Mouse (Mus musculus) thymus, postnatal 0 days (tissue): ENCODE measurements around the gene Dapl1. TPM values are rescaled to one million over a fixed set of nuclear protein-coding genes. Genes with fewer than 3 reads are reported as not detected.
A peak's percentile ranks its signal among the peaks of the same experiment; 100 is the strongest.

Experiments used
- DNase-seq: peaks from one replicate; pipeline ENCODE4 v3.0.0-alpha.2; 2015; ENCODE audit warnings: low spot score
- polyA plus RNA-seq: library from polyadenylated mRNA; unstranded; fragments of >200 nt; fragmentation: Nextera tagmentation; extraction: Ambion mirVana; gene quantifications from 2 replicates; pipeline ENCODE4 v1.2.1, GENCODE M21; 2015

Dapl1 gene
- polyA plus RNA-seq: 4.2 and 4.9 TPM in 2 replicates

DNA sequence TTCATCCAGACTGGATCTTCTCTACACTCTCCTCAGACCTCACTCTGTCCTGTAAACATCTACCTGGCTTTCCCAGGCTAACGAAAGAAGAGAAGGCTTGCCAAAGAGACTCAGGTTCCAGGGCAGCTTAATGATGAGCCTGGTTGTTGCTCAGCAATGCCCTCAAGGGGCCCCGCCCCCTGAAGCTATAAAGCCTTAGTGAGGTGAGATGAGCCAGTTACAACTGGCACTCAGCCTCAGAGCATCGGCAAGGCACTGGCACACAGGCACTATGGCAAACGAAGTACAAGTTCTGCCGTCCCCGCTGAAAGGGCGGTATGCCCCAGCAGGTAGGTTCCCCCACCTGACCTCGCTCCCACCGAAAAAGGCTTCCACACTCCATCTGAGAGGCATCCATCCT is at the start of gene Dapl1:
TSS of gene Dapl1 (plus strand) at position 216 of the 400 bp plus-strand sequence.
- DNase-seq: no peak

- DNase-seq: no peak
Measured at GRCm38 (mm10) chr2:59434820-59435219, 49.6 kb upstream of the Dapl1 start.

DNA sequence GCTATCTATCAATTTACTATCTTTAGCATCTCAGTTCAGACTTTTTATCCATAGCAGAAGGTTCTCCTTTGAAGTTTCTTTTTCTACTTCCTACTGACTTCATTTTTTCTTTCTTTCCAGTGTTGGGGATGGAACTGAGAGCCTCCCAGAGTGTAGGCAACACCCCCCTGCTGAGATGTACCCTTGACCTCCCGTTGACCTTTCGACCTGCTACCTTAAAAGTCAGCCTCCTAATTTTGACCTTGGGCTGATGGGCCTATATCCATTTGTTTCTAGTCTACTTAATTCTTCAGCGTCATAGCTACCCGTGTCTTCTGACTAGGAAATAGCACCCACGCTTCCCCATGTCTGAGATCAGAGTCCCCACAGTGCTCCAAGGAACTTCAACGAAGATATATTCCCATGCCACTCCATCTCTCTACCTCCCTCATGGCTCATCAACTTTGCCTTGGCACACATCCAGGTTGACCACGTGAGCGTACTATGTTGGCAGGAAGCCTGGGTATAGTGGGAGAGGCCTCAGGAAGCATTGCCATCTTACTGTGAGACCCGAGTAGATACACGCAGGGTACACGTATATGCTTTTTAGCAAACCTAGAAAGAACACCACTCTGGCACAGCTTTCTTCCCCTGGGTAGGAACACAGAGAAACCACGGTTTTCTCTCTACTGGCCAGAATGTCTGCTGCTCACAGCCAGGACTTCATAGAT is 46.6 kb upstream of the Dapl1 start:
- DNase-seq: peak; percentile 12

GRCm38 (mm10) chr2:59438479-59438935 is 45.9 kb upstream of the Dapl1 start:
- peak; percentile 82 for DNase-seq

- DNase-seq: no peak
Measured at GRCm38 (mm10) chr2:59439824-59440223, 44.6 kb upstream of the Dapl1 start.

DNA sequence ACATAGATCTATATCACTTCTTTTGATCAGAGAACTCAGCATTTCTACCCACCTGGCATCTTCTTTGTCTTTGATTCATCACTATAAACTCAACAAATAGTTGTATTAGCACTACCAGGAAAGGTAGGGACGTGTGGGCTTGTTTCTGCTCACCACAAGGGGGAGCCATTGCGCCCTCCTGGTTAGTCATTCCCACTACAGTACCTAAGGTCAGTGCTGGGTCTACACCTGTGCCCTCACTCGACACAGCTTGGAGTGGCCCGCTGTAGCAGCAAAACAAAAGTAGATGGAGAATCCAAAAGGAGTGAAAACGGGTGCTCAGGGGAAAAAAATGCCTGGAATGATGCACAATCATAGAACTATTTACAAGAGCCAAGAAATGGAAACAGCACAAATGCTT is 44.0 kb upstream of the Dapl1 start:
- DNase-seq: peak; percentile 53

GRCm38 (mm10) chr2:59441681-59442080 is 42.8 kb upstream of the Dapl1 start:
- no peak for DNase-seq

DNA sequence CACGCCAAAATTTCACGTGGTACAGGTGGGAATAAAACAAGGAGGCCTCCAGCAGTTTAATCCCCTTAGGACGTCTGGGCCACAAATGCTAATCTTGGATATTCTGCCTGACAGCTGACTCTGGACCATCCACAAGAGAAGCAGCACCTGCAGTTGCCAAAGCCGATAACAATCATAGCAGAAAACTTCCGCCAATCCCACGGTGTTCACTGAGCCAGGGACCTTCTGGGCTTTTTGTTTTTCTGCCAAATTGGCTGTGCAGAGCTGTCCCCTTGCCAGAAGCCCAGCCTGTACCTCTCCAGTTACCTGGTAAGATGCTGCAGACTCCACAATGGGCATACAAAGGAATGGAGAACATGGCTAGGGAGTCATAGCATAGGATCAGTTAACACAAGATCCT is 37.8 kb upstream of the Dapl1 start:
- no peak for DNase-seq

- DNase-seq: no peak
Measured at GRCm38 (mm10) chr2:59447712-59448111, 36.7 kb upstream of the Dapl1 start.

- no peak for DNase-seq
Measured at GRCm38 (mm10) chr2:59448516-59448915, 35.9 kb upstream of the Dapl1 start.

- DNase-seq: no peak
Measured at GRCm38 (mm10) chr2:59448921-59449320, 35.5 kb upstream of the Dapl1 start.

DNA sequence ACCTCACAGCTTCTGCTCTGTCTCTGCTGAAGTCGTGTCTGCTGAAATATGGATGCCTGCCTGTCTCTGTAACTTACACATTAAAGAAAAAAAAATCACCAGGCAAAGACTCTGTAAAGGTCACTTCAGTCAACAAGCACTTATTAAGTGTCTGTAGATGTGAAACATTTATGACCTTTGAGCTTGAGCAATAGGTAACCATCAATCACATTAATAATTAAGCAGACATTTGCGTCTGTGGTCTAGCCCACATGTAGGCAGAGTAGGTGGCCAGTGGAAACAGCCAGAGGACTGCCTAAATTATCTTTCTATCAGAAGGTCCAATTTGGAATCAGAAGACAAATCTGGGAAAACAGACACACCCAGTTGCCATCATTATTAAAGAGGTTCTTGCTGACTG is 32.8 kb upstream of the Dapl1 start:
- no peak for DNase-seq

DNA sequence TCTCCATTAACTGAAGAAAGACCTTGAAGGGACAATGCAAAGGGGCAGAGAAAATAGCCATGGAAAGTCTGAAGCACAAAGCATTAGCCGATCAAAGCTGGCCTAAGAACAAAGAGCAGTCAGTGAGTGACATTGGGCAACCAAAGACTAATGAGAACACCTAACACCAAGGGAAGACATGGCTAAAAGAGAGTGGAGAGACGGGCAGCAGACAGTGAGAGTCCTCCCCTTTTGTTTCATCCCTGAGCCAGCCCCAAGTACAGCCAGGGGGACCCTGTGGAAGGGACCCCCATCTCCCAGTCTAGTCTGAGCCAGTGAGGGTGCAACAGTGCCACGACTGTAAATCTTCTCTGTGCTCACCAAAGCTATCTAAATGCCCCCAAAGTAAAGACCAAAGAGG is 32.4 kb upstream of the Dapl1 start:
- no peak for DNase-seq

- no peak for DNase-seq
Measured at GRCm38 (mm10) chr2:59462086-59462485, 22.4 kb upstream of the Dapl1 start.

DNA sequence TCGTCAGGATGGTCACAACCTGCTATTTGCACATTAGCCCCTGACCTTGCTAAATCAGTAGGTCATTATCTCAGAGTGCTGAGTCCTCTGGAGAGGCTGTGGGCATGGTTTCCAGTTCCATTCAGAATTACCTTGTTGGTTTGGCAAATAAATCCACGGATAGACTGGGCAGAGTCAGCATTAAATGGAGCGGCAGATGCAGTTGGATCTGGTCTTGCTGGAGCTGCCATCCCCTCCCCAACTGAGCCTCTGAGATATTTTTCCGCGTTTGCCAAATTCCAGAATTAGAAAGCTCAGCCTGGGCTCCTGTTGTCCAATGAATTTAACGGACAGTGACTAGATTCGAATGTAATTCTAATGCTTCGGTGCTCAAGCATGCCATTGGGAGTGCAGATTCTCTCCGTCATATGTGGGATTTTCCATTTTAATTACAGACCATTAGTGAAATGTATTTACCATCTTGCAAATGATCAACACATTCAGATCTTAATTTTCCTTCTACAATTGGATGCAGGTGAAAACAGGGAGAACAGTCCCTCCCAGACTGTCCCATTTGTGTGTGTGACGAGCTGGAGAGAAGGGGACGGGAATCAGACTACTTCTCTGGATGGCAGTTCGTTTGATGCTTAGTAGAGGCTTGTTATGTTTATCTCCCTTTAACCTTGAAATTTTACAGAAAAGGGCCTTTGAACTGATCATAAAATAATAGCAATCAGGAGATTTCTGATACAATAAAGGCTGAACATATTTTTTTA is 20.8 kb upstream of the Dapl1 start:
- no peak for DNase-seq

DNA sequence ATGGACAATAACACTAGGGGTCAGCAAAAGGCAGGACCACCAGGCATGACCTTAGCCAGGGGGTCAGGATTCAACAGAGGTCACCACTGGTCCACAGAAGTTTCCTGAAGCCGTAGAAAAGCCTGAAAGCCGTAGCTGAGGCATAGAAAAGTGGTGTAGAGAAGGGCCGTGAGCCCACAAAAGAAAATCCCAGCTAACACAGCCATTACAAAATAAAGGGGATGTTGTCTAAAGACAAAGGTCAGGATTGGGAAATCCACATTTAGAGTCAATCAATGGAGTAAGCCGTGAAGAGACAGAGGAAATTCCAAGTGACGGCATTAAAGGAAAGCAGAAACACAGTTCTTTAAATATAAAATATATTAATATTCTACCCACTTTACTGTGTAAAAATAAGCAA is 18.8 kb upstream of the Dapl1 start:
- no peak for DNase-seq

DNA sequence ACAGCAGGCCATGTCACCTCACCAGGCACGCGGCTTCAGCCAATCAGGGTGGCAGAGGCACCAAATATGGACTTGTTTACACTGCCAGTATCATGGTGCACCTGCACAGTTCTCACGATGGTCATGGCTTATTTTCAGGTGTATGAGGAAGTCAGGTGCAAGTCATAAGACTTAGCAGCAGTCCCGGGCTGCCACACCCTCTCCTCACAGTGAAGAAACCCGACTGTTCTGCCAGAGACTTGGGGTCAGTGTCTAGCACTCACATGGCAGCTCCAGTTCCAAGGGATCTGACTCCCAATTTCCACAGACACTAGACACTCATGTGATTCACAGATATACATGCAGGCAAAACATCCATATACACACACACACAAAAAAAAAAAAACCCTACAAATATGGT is 18.1 kb upstream of the Dapl1 start:
- no peak for DNase-seq

- DNase-seq: no peak
Measured at GRCm38 (mm10) chr2:59467085-59467484, 17.4 kb upstream of the Dapl1 start.

DNA sequence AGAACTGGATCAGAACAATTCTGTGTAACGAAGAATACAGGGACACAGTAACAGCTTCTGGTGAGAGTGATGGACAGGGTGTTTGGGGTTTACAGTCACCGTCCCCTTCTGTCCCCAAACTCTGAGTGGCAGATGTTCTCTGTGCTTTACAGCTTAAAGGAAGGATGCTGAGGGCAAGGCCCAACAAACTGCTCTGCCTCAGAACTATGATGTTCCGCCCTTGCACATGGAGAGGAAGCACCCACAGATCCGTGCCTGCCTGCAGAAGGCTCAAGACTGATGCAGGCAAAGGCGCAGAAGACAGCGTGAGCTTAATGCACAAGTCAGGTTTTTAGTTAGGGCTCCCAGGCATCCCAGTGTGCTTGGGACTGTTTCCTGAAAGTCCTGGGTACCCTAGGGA is 16.5 kb upstream of the Dapl1 start:
- no peak for DNase-seq

GRCm38 (mm10) chr2:59469590-59470245 is 14.7 kb upstream of the Dapl1 start:
- peak; percentile 71 for DNase-seq

GRCm38 (mm10) chr2:59470326-59471031 is 14.0 kb upstream of the Dapl1 start:
- DNase-seq: peak; percentile 40
